Mouse (Mus musculus) stomach, embryonic 15.5 days (tissue): Measurements from ENCODE around the gene Sipa1l3. TPM values are rescaled to one million over a fixed set of nuclear protein-coding genes. Genes with fewer than 3 reads are reported as not detected.

ENCODE experiments used
- ATAC-seq: fragments of 200-750 bp; cut with Nextera tagmentation; 2 replicates; pipeline ENCODE4 v1.8.0; 2017; ENCODE audit warnings: low read depth, moderate number of reproducible peaks, moderate TSS enrichment; ENCODE audit not compliant: insufficient read depth, low FRiP score
- H3K27ac ChIP-seq: fragments of 300-500 bp; sonication (generic); 2 replicates; pipeline ENCODE4 v1.5.1; 2015; ENCODE audit warnings: mild to moderate bottlenecking, inconsistent platforms
- H3K27me3 ChIP-seq: fragments of 300-500 bp; sonication (generic); replicated peaks from 2 replicates; pipeline ENCODE4 v1.6.1; 2015; ENCODE audit warnings: inconsistent platforms
- H3K36me3 ChIP-seq: fragments of 300-500 bp; sonication (generic); 2 replicates; pipeline ENCODE4 v1.6.1; 2015; ENCODE audit warnings: inconsistent platforms
- H3K4me1 ChIP-seq: fragments of 300-500 bp; sonication (generic); 2 replicates; pipeline ENCODE4 v1.6.1; 2015; ENCODE audit warnings: inconsistent platforms
- H3K4me2 ChIP-seq: fragments of 300-500 bp; sonication (generic); 2 replicates; pipeline ENCODE4 v1.6.1; 2015; ENCODE audit warnings: mild to moderate bottlenecking, inconsistent platforms
- H3K4me3 ChIP-seq: fragments of 300-500 bp; sonication (generic); replicated peaks from 2 replicates; pipeline ENCODE4 v1.5.1; 2015; ENCODE audit warnings: inconsistent platforms
- H3K9ac ChIP-seq: fragments of 300-500 bp; sonication (generic); 2 replicates; pipeline ENCODE4 v1.6.1; 2015; ENCODE audit warnings: inconsistent platforms
- H3K9me3 ChIP-seq: fragments of 300-500 bp; sonication (generic); 2 replicates; pipeline ENCODE4 v1.6.1; 2016; ENCODE audit warnings: inconsistent platforms
- whole genome bisulfite sequencing: fragments of 180-500 bp; shearing (Covaris S2); methylation state at CpG from one replicate; pipeline ENCODE4 v1.1.7; 2015; 5-methylcytosine and 5-hydroxymethylcytosine counted together
- polyA plus RNA-seq: library from polyadenylated mRNA; unstranded; fragments of >200 nt; fragmentation: Nextera tagmentation; extraction: Ambion mirVana; gene quantifications from 2 replicates; pipeline ENCODE4 v1.2.1, GENCODE M21; 2015

The Sipa1l3 gene
- polyA plus RNA-seq, 1 experiment from 2014 or later = 22.0 TPM

DNA sequence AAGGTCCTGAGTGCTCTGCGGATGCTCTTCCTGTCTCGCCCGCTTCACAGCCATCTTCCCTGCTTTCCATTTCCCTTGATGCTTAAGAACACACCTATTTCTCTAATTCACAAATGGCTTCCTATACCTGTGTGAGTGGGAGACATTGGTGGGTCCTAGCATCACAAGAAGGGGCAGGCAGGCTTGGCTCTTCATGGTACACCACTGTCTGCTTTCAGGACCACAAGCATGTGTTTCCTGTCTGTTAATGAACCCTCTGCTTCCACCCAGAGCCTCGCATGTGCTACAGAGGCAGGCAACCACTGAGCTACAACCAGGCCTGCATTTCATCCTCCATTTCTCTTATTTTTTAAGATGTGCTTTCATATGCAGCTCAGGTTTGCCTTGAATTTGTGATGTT, 116.4 kb downstream of the Sipa1l3 start:
- ATAC-seq = no peak
- Histone ChIP-seq H3K9ac (no peak overlapping the region), H3K9me3 (no peaks in the 10 kb centered on the region), H3K4me1 (no peaks in the 10 kb centered on the region), H3K4me3 (no peak overlapping the region), H3K36me3 (peaks cover 24% of the 10 kb centered on the region), H3K4me2 (no peak overlapping the region), H3K27ac (no peak overlapping the region), H3K27me3 (no peaks in the 10 kb centered on the region)
- WGBS = 92% methylated on average over 4 of the region's 4 CpGs

DNA sequence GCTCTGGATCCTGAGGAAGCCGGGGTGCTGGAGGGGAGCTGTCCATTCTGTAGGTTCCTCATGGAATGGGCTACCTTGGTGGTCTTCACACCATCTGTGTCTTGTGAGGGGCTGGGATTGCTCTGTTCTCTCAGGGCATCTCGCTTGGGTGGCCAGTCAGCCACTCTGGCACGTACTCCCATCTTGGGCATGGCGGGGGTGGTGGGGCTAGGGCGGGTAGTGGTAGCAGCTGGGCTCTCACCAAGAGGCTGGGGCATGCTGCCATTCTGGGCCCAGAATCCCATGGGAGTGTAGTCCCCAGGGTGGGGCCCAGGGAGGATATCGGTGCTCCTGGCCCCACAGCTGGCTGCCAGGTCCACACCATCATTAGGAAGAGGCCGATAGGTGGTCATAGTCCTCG, 118.0 kb downstream of the Sipa1l3 start:
- H3K27me3 ChIP-seq = no peaks in the 10 kb centered on the region
- H3K27ac ChIP-seq = no peak overlapping the region
- H3K4me1 ChIP-seq = no peaks in the 10 kb centered on the region
- no peak overlapping the region for H3K4me2 ChIP-seq
- 94% methylated on average over 8 of the region's 8 CpGs for WGBS
- H3K9ac ChIP-seq = no peak overlapping the region
- no peak for ATAC-seq
- H3K36me3 ChIP-seq = peaks cover 35% of the 10 kb centered on the region
- H3K9me3 ChIP-seq = no peaks in the 10 kb centered on the region
- no peak overlapping the region for H3K4me3 ChIP-seq

GRCm38 (mm10) chr7:29399056-29399455, 119.4 kb downstream of the Sipa1l3 start:
- no peak overlapping the region for H3K27ac ChIP-seq
- no peak overlapping the region for H3K4me2 ChIP-seq
- no peaks in the 10 kb centered on the region for H3K9me3 ChIP-seq
- no peaks in the 10 kb centered on the region for H3K4me1 ChIP-seq
- no peak overlapping the region for H3K9ac ChIP-seq
- peaks cover 38% of the 10 kb centered on the region for H3K36me3 ChIP-seq
- no peaks in the 10 kb centered on the region for H3K27me3 ChIP-seq
- ATAC-seq = no peak
- 92% methylated on average over 9 of the region's 9 CpGs for WGBS
- H3K4me3 ChIP-seq = no peak overlapping the region

DNA sequence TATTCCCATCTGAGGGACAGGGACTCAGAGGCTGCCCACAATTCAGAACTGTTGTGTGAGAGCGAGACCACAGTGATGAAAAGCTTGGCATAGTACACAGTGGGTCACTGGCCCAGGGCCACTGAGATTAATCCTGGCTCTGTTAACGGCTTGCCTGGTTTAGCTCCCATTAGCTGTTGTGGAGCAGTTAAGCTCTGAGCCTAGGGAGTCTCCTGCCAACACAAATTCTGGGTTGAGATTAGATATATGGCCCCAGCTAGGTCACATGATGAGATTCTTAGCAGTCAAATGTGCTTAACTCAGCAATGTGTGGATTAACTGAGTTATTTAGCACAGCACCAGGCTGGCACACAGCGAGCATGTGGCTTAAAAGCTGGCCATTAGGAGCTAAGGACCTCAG, 121.0 kb downstream of the Sipa1l3 start:
- H3K9me3 ChIP-seq = no peaks in the 10 kb centered on the region
- H3K4me3 ChIP-seq = no peak overlapping the region
- no peak overlapping the region for H3K27ac ChIP-seq
- H3K4me2 ChIP-seq = no peak overlapping the region
- no peaks in the 10 kb centered on the region for H3K27me3 ChIP-seq
- H3K9ac ChIP-seq = no peak overlapping the region
- peaks cover 14% of the 10 kb centered on the region; the same call in 1 of the 2 replicates for H3K4me1 ChIP-seq
- WGBS = 55% methylated on average over 3 of the region's 3 CpGs
- ATAC-seq = no peak
- peaks cover 41% of the 10 kb centered on the region for H3K36me3 ChIP-seq

DNA sequence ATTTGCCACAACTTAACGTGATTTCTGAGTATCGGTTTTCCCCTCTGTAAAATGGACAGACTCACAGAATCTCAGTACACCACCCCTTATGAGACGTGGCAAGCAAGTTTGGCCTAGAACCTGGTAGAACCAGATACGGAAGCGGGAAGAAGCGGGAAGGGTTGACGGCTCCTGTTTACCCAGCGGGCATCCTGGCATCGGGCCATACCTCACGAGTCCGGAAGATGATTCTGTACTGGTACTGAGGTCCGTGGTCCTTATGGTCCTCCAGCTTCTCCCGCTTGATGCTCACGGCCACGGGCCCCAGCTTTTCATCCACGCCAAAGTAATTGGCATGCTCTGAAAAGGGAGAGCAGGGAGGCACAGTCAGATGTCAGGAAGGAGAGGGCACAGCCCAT, 121.5 kb downstream of the Sipa1l3 start:
- Histone ChIP-seq H3K9ac (no peak overlapping the region), H3K27ac (no peak overlapping the region), H3K4me3 (no peak overlapping the region), H3K36me3 (peaks cover 41% of the 10 kb centered on the region), H3K4me2 (no peak overlapping the region), H3K27me3 (no peaks in the 10 kb centered on the region), H3K9me3 (no peaks in the 10 kb centered on the region), H3K4me1 (peaks cover 20% of the 10 kb centered on the region; the same call in 1 of the 2 replicates)
- WGBS = 88% methylated on average over 16 of the region's 16 CpGs
- no peak for ATAC-seq

GRCm38 (mm10) chr7:29396216-29396942, 122.1 kb downstream of the Sipa1l3 start:
- Histone ChIP-seq H3K9ac (no peak overlapping the region), H3K4me1 (peaks cover 22% of the 10 kb centered on the region; the same call in 1 of the 2 replicates), H3K27ac (no peak overlapping the region), H3K4me2 (no peak overlapping the region), H3K36me3 (peaks cover 41% of the 10 kb centered on the region), H3K9me3 (no peaks in the 10 kb centered on the region), H3K27me3 (no peaks in the 10 kb centered on the region), H3K4me3 (no peak overlapping the region)
- no peak for ATAC-seq
- WGBS = 88% methylated on average over 12 of the region's 12 CpGs

GRCm38 (mm10) chr7:29395179-29395578, 123.3 kb downstream of the Sipa1l3 start:
- 91% methylated on average over 4 of the region's 4 CpGs for WGBS
- Histone ChIP-seq H3K4me3 (no peak overlapping the region), H3K4me2 (no peak overlapping the region), H3K27ac (no peak overlapping the region), H3K4me1 (peaks cover 22% of the 10 kb centered on the region; the same call in 1 of the 2 replicates), H3K9me3 (no peaks in the 10 kb centered on the region), H3K36me3 (peaks cover 32% of the 10 kb centered on the region), H3K9ac (no peak overlapping the region), H3K27me3 (no peaks in the 10 kb centered on the region)
- ATAC-seq = no peak

DNA sequence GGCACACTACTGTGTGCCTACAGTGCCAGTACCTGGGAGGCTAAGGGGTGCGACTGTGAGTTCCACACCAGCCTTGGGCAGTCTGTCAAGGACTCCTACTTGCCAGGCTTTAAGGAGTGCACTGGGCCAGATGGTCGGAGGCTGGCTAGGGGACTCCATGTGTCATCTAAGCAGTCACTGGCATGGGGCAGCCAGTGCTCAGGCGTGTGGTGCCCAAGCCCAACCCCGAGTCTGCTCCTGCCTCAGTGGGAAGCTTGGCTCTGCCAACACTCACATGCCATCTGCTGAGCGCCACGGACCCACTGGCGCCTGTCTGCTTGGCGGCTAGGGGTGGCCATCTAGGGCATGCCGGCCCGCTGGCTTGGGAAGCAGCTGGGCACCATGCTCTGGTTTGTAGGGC, 125.1 kb downstream of the Sipa1l3 start:
- peak overlapping the region; percentile 40; the same call in 1 of the 2 replicates for H3K27ac ChIP-seq
- no peaks in the 10 kb centered on the region for H3K9me3 ChIP-seq
- no peaks in the 10 kb centered on the region for H3K27me3 ChIP-seq
- peaks cover 22% of the 10 kb centered on the region; the same call in 1 of the 2 replicates for H3K4me1 ChIP-seq
- no peak for ATAC-seq
- no peak overlapping the region for H3K9ac ChIP-seq
- H3K4me3 ChIP-seq = no peak overlapping the region
- 92% methylated on average over 10 of the region's 10 CpGs for WGBS
- H3K4me2 ChIP-seq = no peak overlapping the region
- peaks cover 20% of the 10 kb centered on the region; the same call in 1 of the 2 replicates for H3K36me3 ChIP-seq

DNA sequence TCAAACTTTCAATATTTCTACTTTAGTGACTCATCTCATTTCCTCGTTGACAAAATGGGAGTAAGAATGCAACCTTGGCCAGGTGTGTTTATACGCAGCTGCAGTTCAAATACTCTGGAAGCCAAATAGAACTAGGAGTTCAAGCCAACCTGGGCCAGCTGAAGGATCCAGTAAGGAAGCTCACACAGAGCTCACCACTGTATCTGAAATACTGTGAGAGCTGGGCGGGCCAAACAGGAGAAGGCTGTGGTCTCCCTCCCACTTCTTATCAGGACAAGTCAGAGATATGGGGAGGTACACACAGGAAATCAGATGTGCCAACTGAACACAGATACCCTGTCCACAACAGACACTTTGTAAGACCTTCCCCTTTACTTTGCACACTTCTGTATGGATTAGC, 125.6 kb downstream of the Sipa1l3 start:
- no peak overlapping the region for H3K4me2 ChIP-seq
- H3K4me3 ChIP-seq = no peak overlapping the region
- 51% methylated on average over 3 of the region's 3 CpGs for WGBS
- H3K36me3 ChIP-seq = peaks cover 20% of the 10 kb centered on the region; the same call in 1 of the 2 replicates
- H3K4me1 ChIP-seq = peaks cover 25% of the 10 kb centered on the region; the same call in 1 of the 2 replicates
- H3K9me3 ChIP-seq = no peaks in the 10 kb centered on the region
- no peak overlapping the region for H3K9ac ChIP-seq
- H3K27ac ChIP-seq = no peak overlapping the region
- peak; percentile 35; the same call in 1 of the 2 replicates for ATAC-seq
- H3K27me3 ChIP-seq = no peaks in the 10 kb centered on the region

DNA sequence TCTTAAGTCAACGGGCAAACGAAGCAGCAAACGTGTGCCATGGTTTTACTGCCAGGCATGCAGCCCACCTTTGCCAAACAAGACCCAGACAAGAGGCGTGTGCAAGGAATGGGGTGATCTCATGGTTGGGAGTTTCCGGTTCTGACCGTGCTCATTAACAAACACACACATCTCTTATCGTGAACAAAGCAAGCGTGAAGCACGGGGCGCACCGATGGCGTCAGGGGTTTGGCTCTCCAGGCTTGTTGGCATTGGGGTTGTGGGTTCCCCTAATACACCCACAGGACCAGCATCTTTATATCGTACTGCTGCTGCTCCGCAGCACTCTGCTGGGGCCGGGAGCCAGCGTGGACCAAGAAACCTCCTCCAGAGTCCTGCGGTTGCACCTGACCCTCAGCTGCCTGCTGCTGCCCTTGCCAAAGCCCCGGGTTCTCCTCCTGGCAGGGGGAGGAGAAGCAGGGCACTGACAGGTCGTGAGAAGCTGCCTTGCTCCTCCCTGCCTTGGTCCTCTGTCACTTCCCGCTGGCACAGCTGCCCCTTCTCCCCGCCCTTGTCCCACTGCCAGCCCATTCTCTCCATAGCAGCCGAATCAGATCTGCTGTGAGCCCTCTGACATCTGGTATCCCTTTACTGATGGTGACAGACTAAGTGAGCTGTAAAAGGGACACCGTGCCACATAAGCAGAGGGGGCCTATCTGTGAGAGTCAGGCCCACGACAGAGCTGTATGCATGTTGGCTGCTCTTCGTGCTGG, 126.5 kb downstream of the Sipa1l3 start:
- Histone ChIP-seq H3K4me3 (no peak overlapping the region), H3K27ac (peak overlapping the region; percentile 68), H3K27me3 (no peaks in the 10 kb centered on the region), H3K9me3 (no peaks in the 10 kb centered on the region), H3K9ac (no peak overlapping the region), H3K4me1 (peaks cover 32% of the 10 kb centered on the region), H3K36me3 (peaks cover 23% of the 10 kb centered on the region; the same call in 1 of the 2 replicates), H3K4me2 (no peak overlapping the region)
- no peak for ATAC-seq
- WGBS = 64% methylated on average over 25 of the region's 25 CpGs

- no peak overlapping the region for H3K9ac ChIP-seq
- WGBS = 80% methylated on average over 15 of the region's 15 CpGs
- no peaks in the 10 kb centered on the region for H3K27me3 ChIP-seq
Observed at GRCm38 (mm10) chr7:29391112-29391760, 127.2 kb downstream of the Sipa1l3 start.

DNA sequence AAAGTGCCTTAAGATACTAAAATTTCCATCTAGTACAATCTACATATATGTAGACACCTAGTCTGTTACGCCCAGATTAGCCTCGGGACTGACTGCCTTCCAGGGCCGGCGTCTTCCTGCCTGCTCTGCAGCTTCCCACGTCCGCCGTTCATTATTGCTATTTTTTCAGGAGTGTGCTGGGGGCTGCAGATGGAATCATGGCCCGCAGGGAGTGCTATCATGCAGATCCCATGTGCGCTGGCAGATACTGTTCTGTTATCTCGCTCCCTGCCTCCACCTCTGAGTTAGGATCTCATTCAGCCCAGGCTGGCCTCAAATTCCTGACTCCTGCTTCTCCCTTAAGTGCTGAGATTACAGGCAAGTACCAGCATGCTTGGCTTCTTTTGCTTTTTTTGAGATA, 128.2 kb downstream of the Sipa1l3 start:
- WGBS = 74% methylated on average over 10 of the region's 10 CpGs
- no peak overlapping the region for H3K9ac ChIP-seq
- H3K4me1 ChIP-seq = peaks cover 32% of the 10 kb centered on the region
- no peak for ATAC-seq
- H3K4me2 ChIP-seq = no peak overlapping the region
- no peak overlapping the region for H3K4me3 ChIP-seq
- no peaks in the 10 kb centered on the region for H3K27me3 ChIP-seq
- no peak overlapping the region for H3K27ac ChIP-seq
- H3K36me3 ChIP-seq = peaks cover 26% of the 10 kb centered on the region; the same call in 1 of the 2 replicates
- no peaks in the 10 kb centered on the region for H3K9me3 ChIP-seq

More at GRCm38 (mm10) chr7:29391112-29391760, 127.2 kb downstream of the Sipa1l3 start:
- Histone ChIP-seq H3K4me2 (no peak overlapping the region), H3K9me3 (no peaks in the 10 kb centered on the region), H3K4me1 (peaks cover 32% of the 10 kb centered on the region), H3K4me3 (no peak overlapping the region), H3K27ac (peak overlapping the region; percentile 68), H3K36me3 (peaks cover 23% of the 10 kb centered on the region; the same call in 1 of the 2 replicates)
- no peak for ATAC-seq
